Mouse (Mus musculus): ENCODE results near the gene Sptlc2. TPM values are rescaled to one million over a fixed set of nuclear protein-coding genes. Genes with fewer than 3 reads are reported as not detected.

Sptlc2 gene
- total and polyA plus RNA-seq, 2 experiments from 2014 or later, result 69.2 to 84.9 TPM

- Histone ChIP-seq H3K27me3 (ENCODE audit: insufficient read depth, low read length) (no peaks in the 10 kb centered on the region), H3K27ac (ENCODE audit: low read depth, low read length) (no peak overlapping the region), H3K4me3 (ENCODE audit: low read depth, low read length) (no peak overlapping the region), H3K4me1 (ENCODE audit: insufficient read depth) (0 out of 2 replicates have a peak, but pooled peaks cover 8% of the 10 kb centered on the region), H3K36me3 (ENCODE audit: insufficient read depth) (no peaks in the 10 kb centered on the region; the same call in 1 of the 2 replicates), H3K4me2 (ENCODE audit: low read depth) (no peak overlapping the region), H3K9me3 (ENCODE audit: low read length) (no peaks in the 10 kb centered on the region), H3K9ac (no peak overlapping the region)
- DNase-seq (no peak), ATAC-seq (no peak)
- TF ChIP-seq CTCF (IDR thresholded peaks at IDR 0.05; ENCODE audit: low read depth), result no peak
- WGBS, result 73% methylated on average over 4 of the region's 4 CpGs
Measured at GRCm38 (mm10) chr12:87332511-87332910, 55.6 kb downstream of the Sptlc2 start.

DNA sequence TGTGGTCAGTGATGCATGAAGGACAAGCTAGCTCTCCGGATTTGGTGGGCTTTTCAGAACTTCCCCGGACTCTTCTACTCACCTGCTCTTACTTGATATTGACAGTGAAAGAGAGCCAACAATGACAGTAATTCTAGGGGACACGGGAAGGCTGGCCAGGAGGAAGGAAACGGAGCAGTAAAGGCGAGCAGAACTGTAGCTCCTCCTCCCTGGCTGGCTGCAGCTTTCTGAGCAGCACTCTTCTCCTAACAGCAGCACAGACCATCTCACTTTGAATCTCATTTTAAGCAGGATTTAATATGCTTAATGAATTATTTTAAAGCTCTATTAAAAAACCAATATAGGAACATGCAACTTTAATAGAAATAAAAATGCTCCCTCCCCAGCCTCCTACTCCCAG, 56.2 kb downstream of the Sptlc2 start:
- WGBS, result 19% methylated on average over 5 of the region's 5 CpGs
- Histone ChIP-seq H3K9ac (no peak overlapping the region), H3K4me3 (ENCODE audit: low read depth, low read length) (no peak overlapping the region), H3K4me1 (ENCODE audit: insufficient read depth) (0 out of 2 replicates have a peak, but pooled peaks cover 8% of the 10 kb centered on the region), H3K9me3 (ENCODE audit: low read length) (no peaks in the 10 kb centered on the region), H3K36me3 (ENCODE audit: insufficient read depth) (no peaks in the 10 kb centered on the region; the same call in 1 of the 2 replicates), H3K27me3 (ENCODE audit: insufficient read depth, low read length) (no peaks in the 10 kb centered on the region), H3K4me2 (ENCODE audit: low read depth) (no peak overlapping the region), H3K27ac (ENCODE audit: low read depth, low read length) (no peak overlapping the region)
- TF ChIP-seq CTCF (IDR thresholded peaks at IDR 0.05; ENCODE audit: low read depth), result no peak
- DNase-seq (no peak), ATAC-seq (no peak)

- Histone ChIP-seq H3K27ac (ENCODE audit: low read depth, low read length) (no peak overlapping the region), H3K4me3 (ENCODE audit: low read depth, low read length) (no peak overlapping the region), H3K4me2 (ENCODE audit: low read depth) (no peak overlapping the region), H3K36me3 (ENCODE audit: insufficient read depth) (no peaks in the 10 kb centered on the region; the same call in 1 of the 2 replicates), H3K9me3 (ENCODE audit: low read length) (no peaks in the 10 kb centered on the region), H3K9ac (no peak overlapping the region), H3K27me3 (ENCODE audit: insufficient read depth, low read length) (no peaks in the 10 kb centered on the region), H3K4me1 (ENCODE audit: insufficient read depth) (0 out of 2 replicates have a peak, but pooled peaks cover 8% of the 10 kb centered on the region)
- ATAC-seq (no peak), DNase-seq (no peak)
- no peak for TF ChIP-seq CTCF (IDR thresholded peaks at IDR 0.05; ENCODE audit: low read depth)
- 32% methylated on average over 6 of the region's 6 CpGs for WGBS
Measured at GRCm38 (mm10) chr12:87331053-87331456, 57.1 kb downstream of the Sptlc2 start.

DNA sequence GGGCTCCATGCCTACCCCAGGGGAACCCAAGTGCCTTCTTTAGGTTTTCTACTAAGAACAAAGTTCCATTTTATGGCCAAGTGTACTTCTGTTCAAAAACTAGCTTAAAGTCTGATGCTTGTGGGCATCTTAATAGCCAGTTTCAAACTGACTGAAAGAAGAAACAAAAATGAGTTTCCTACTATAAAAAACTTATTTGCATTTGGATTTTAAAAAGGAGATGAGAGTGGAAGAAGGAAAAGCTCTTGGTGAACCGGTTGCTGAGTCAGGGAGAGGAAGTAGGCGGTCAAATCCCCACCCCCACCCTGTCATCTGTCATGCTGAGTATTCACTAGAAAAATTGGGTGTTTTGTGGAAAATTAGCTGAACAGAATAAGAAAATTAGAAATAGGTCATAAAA, 57.9 kb downstream of the Sptlc2 start:
- no peaks in the 10 kb centered on the region; the same call in 1 of the 2 replicates for H3K36me3 ChIP-seq (ENCODE audit: insufficient read depth)
- H3K4me3 ChIP-seq (ENCODE audit: low read depth, low read length), result no peak overlapping the region
- DNase-seq (no peak), ATAC-seq (no peak)
- TF ChIP-seq CTCF (IDR thresholded peaks at IDR 0.05; ENCODE audit: low read depth), result no peak
- H3K9ac ChIP-seq, result no peak overlapping the region
- H3K27me3 ChIP-seq (ENCODE audit: insufficient read depth, low read length), result no peaks in the 10 kb centered on the region
- H3K9me3 ChIP-seq (ENCODE audit: low read length), result no peaks in the 10 kb centered on the region
- no peak overlapping the region for H3K27ac ChIP-seq (ENCODE audit: low read depth, low read length)
- no peak overlapping the region for H3K4me2 ChIP-seq (ENCODE audit: low read depth)
- H3K4me1 ChIP-seq (ENCODE audit: insufficient read depth), result 0 out of 2 replicates have a peak, but pooled peaks cover 8% of the 10 kb centered on the region
- WGBS, result 71% methylated on average over 2 of the region's 2 CpGs

- WGBS, result 24% methylated on average over 4 of the region's 4 CpGs
- H3K27ac ChIP-seq (ENCODE audit: low read depth, low read length), result no peak overlapping the region
- ATAC-seq, result no peak
Measured at GRCm38 (mm10) chr12:87328025-87328424, 60.1 kb downstream of the Sptlc2 start.

GRCm38 (mm10) chr12:87327610-87328009, 60.5 kb downstream of the Sptlc2 start:
- no peak for DNase-seq
- TF ChIP-seq CTCF (IDR thresholded peaks at IDR 0.05; ENCODE audit: low read depth), result no peak
- no peaks in the 10 kb centered on the region for H3K9me3 ChIP-seq (ENCODE audit: low read length)
- no peaks in the 10 kb centered on the region; the same call in 1 of the 2 replicates for H3K36me3 ChIP-seq (ENCODE audit: insufficient read depth)
- 0 out of 2 replicates have a peak, but pooled peaks cover 8% of the 10 kb centered on the region for H3K4me1 ChIP-seq (ENCODE audit: insufficient read depth)
- H3K9ac ChIP-seq, result no peak overlapping the region
- no peaks in the 10 kb centered on the region for H3K27me3 ChIP-seq (ENCODE audit: insufficient read depth, low read length)
- peak; percentile 55 for ATAC-seq
- WGBS, result 11% methylated on average over 7 of the region's 7 CpGs
- no peak overlapping the region for H3K4me2 ChIP-seq (ENCODE audit: low read depth)
- no peak overlapping the region for H3K4me3 ChIP-seq (ENCODE audit: low read depth, low read length)
- H3K27ac ChIP-seq (ENCODE audit: low read depth, low read length), result no peak overlapping the region

More at GRCm38 (mm10) chr12:87328025-87328424, 60.1 kb downstream of the Sptlc2 start:
- no peaks in the 10 kb centered on the region for H3K27me3 ChIP-seq (ENCODE audit: insufficient read depth, low read length)
- H3K4me1 ChIP-seq (ENCODE audit: insufficient read depth), result 0 out of 2 replicates have a peak, but pooled peaks cover 8% of the 10 kb centered on the region
- no peaks in the 10 kb centered on the region; the same call in 1 of the 2 replicates for H3K36me3 ChIP-seq (ENCODE audit: insufficient read depth)
- no peaks in the 10 kb centered on the region for H3K9me3 ChIP-seq (ENCODE audit: low read length)
- TF ChIP-seq CTCF (IDR thresholded peaks at IDR 0.05; ENCODE audit: low read depth), result no peak
- H3K4me2 ChIP-seq (ENCODE audit: low read depth), result no peak overlapping the region
- no peak for DNase-seq
- no peak overlapping the region for H3K4me3 ChIP-seq (ENCODE audit: low read depth, low read length)
- no peak overlapping the region for H3K9ac ChIP-seq

GRCm38 (mm10) chr12:87325452-87325851, 62.7 kb downstream of the Sptlc2 start:
- no peak overlapping the region for H3K9ac ChIP-seq
- no peak for TF ChIP-seq CTCF (IDR thresholded peaks at IDR 0.05; ENCODE audit: low read depth)
- H3K36me3 ChIP-seq (ENCODE audit: insufficient read depth), result no peaks in the 10 kb centered on the region
- no peak for ATAC-seq
- no peaks in the 10 kb centered on the region for H3K27me3 ChIP-seq (ENCODE audit: insufficient read depth, low read length)
- no peak for DNase-seq
- H3K4me1 ChIP-seq (ENCODE audit: insufficient read depth), result no peaks in the 10 kb centered on the region
- WGBS, result 93% methylated on average over 3 of the region's 3 CpGs
- no peak overlapping the region for H3K27ac ChIP-seq (ENCODE audit: low read depth, low read length)
- H3K4me2 ChIP-seq (ENCODE audit: low read depth), result no peak overlapping the region
- H3K4me3 ChIP-seq (ENCODE audit: low read depth, low read length), result no peak overlapping the region
- H3K9me3 ChIP-seq (ENCODE audit: low read length), result no peaks in the 10 kb centered on the region
